Mouse (Mus musculus) Patski (cell line): ENCODE results near the gene Trip11. TPM values are rescaled to one million over a fixed set of nuclear protein-coding genes. Genes with fewer than 3 reads are reported as not detected.

ENCODE experiments used
- ATAC-seq: fragments of 100-300 bp; one replicate; pipeline ENCODE4 v1.8.0; 2021
- CTCF ChIA-PET: fragments of 350-600 bp; sonication (Branson Sonifier 250); formaldehyde crosslinking; loops from one replicate; lab custom pipeline; 2022; ENCODE audit warnings: inconsistent platforms; lab: Charles Lee
- POLR2A ChIA-PET: fragments of 350-600 bp; sonication (Branson Sonifier 250); formaldehyde crosslinking; loops from one replicate; lab custom pipeline; 2022; ENCODE audit warnings: antibody characterized with exemption, inconsistent platforms; lab: Charles Lee
- DNase-seq: peaks from one replicate; pipeline ENCODE4 v3.0.0-alpha.2; 2011; ENCODE audit warnings: low read depth, low spot score
- H3K27me3 ChIP-seq: fragments of 371-371 bp; one replicate; pipeline ENCODE4 v1.5.1; 2021
- CTCF ChIP-seq: fragments of 100-300 bp; IDR thresholded peaks from one replicate; pipeline ENCODE4 v1.5.1; 2021
- in situ Hi-C: fragments of 300-500 bp; cut with MboI; formaldehyde crosslinking; loops from 3 replicates; pipeline ENCODE4 v1.11.1; 2018; ENCODE audit warnings: low pct_unique_long_range_greater_than_20kb, mixed read lengths
- polyA plus RNA-seq: library from polyadenylated mRNA; unstranded; gene quantifications from one replicate; pipeline ENCODE4 v1.2.3, GENCODE M21; 2021

The Trip11 gene
- polyA plus RNA-seq, 1 experiment from 2014 or later = 17.7 TPM

GRCm38 (mm10) chr12:101935223-101935622 lies 22.2 kb upstream of the Trip11 start:
- ChIA-PET POLR2A (no interaction called here), CTCF (no interaction called here)
- TF ChIP-seq CTCF = no peak
- in situ Hi-C loops = no loop called here
- no peaks in the 10 kb centered on the region for H3K27me3 ChIP-seq
- DNase-seq (no peak), ATAC-seq (no peak)

- ChIA-PET POLR2A (interaction anchor here (0.6 kb wide), 1 partner anchor 53 kb away, joined by 5 read pairs; no protein-coding TSS in a partner anchor), CTCF (interaction anchor here (1.6 kb wide), 1 partner anchor 15 kb away, joined by 5 read pairs; no protein-coding TSS in a partner anchor)
- H3K27me3 ChIP-seq = no peaks in the 10 kb centered on the region
- no peak for TF ChIP-seq CTCF
- in situ Hi-C loops = no loop called here
- ATAC-seq (no peak), DNase-seq (no peak)
Observed at GRCm38 (mm10) chr12:101928423-101928822, 15.4 kb upstream of the Trip11 start.

- ChIA-PET POLR2A (no interaction called here), CTCF (interaction anchor here (1.1 to 1.9 kb wide), 2 partner anchors 9 to 16 kb away, joined by 4 to 5 read pairs; partner anchors contain the start of gene Trip11)
- in situ Hi-C loops = no loop called here
- ATAC-seq (no peak), DNase-seq (no peak)
- no peaks in the 10 kb centered on the region for H3K27me3 ChIP-seq
- no peak for TF ChIP-seq CTCF
Observed at GRCm38 (mm10) chr12:101922313-101922712, 9.2 kb upstream of the Trip11 start.

GRCm38 (mm10) chr12:101919847-101920246 lies 6.8 kb upstream of the Trip11 start:
- in situ Hi-C loops = no loop called here
- CTCF ChIA-PET = no interaction called here
- H3K27me3 ChIP-seq = no peaks in the 10 kb centered on the region
- ATAC-seq = no peak
- DNase-seq = no peak
- POLR2A ChIA-PET = interaction anchor here (0.5 kb wide), 1 partner anchor 485 kb away, joined by 4 read pairs; no protein-coding TSS in a partner anchor
- TF ChIP-seq CTCF = no peak

GRCm38 (mm10) chr12:101917165-101917564 lies 4.1 kb upstream of the Trip11 start:
- DNase-seq (no peak), ATAC-seq (no peak)
- in situ Hi-C loops = no loop called here
- POLR2A ChIA-PET = no interaction called here
- no peak for TF ChIP-seq CTCF
- H3K27me3 ChIP-seq = no peaks in the 10 kb centered on the region
- CTCF ChIA-PET = interaction anchor here (1.2 kb wide), 1 partner anchor 13 kb away, joined by 3 read pairs; no protein-coding TSS in a partner anchor

- in situ Hi-C loops = no loop called here
Observed at GRCm38 (mm10) chr12:101911346-101911745, 1.7 kb downstream of the Trip11 start.

GRCm38 (mm10) chr12:101910360-101910759 lies 2.7 kb downstream of the Trip11 start:
- ChIA-PET CTCF (interaction anchor here (1.3 kb wide), 1 partner anchor 15 kb away, joined by 3 read pairs; no protein-coding TSS in a partner anchor), POLR2A (no interaction called here)
- DNase-seq = no peak
- ATAC-seq = no peak
- no peak for TF ChIP-seq CTCF
- H3K27me3 ChIP-seq = no peaks in the 10 kb centered on the region
- in situ Hi-C loops = no loop called here

More at GRCm38 (mm10) chr12:101911346-101911745, 1.7 kb downstream of the Trip11 start:
- CTCF ChIA-PET = interaction anchor here (1.3 kb wide), 1 partner anchor 16 kb away, joined by 3 read pairs; no protein-coding TSS in a partner anchor
- POLR2A ChIA-PET = no interaction called here
- DNase-seq (no peak), ATAC-seq (no peak)
- TF ChIP-seq CTCF = no peak
- no peaks in the 10 kb centered on the region for H3K27me3 ChIP-seq

GRCm38 (mm10) chr12:101905817-101906216 lies 7.2 kb downstream of the Trip11 start:
- DNase-seq (no peak), ATAC-seq (no peak)
- POLR2A ChIA-PET = no interaction called here
- TF ChIP-seq CTCF = no peak
- in situ Hi-C loops = no loop called here
- no peaks in the 10 kb centered on the region for H3K27me3 ChIP-seq
- CTCF ChIA-PET = no interaction called here

GRCm38 (mm10) chr12:101904906-101905305 lies 8.2 kb downstream of the Trip11 start:
- in situ Hi-C loops = no loop called here
- POLR2A ChIA-PET = no interaction called here
- TF ChIP-seq CTCF = no peak
- no peaks in the 10 kb centered on the region for H3K27me3 ChIP-seq
- ATAC-seq (no peak), DNase-seq (no peak)
- CTCF ChIA-PET = interaction anchor here (1.5 kb wide), 1 partner anchor 19 kb away, joined by 4 read pairs; no protein-coding TSS in a partner anchor

- no peak for DNase-seq
- TF ChIP-seq CTCF = no peak
- H3K27me3 ChIP-seq = no peaks in the 10 kb centered on the region
- no peak for ATAC-seq
- POLR2A ChIA-PET = no interaction called here
- CTCF ChIA-PET = interaction anchor here (1.5 kb wide), 1 partner anchor 18 kb away, joined by 4 read pairs; no protein-coding TSS in a partner anchor
- in situ Hi-C loops = no loop called here
Observed at GRCm38 (mm10) chr12:101904170-101904569, 8.9 kb downstream of the Trip11 start.

- ATAC-seq (no peak), DNase-seq (no peak)
- in situ Hi-C loops = no loop called here
- no peaks in the 10 kb centered on the region for H3K27me3 ChIP-seq
- no peak for TF ChIP-seq CTCF
- POLR2A ChIA-PET = no interaction called here
- CTCF ChIA-PET = no interaction called here
Observed at GRCm38 (mm10) chr12:101899671-101900245, 13.3 kb downstream of the Trip11 start.
